Mouse (Mus musculus) lung, embryonic 14.5 days (tissue): ENCODE data around the gene Ube2d2b. TPM values are rescaled to one million over a fixed set of nuclear protein-coding genes. Genes with fewer than 3 reads are reported as not detected.

Experiments
- ATAC-seq: fragments of 200-750 bp; cut with Nextera tagmentation; 2 replicates; pipeline ENCODE4 v1.8.0; 2017; ENCODE audit warnings: mild to moderate bottlenecking, moderate TSS enrichment, moderate library complexity; ENCODE audit not compliant: insufficient read depth
- DNase-seq: peaks from one replicate; pipeline ENCODE4 v3.0.0-alpha.2; 2015
- H3K27ac ChIP-seq: fragments of 300-500 bp; sonication (generic); 2 replicates; pipeline ENCODE4 v1.5.1; 2014; ENCODE audit warnings: low read depth, mild to moderate bottlenecking, moderate library complexity
- H3K27me3 ChIP-seq: fragments of 300-500 bp; sonication (generic); 2 replicates; pipeline ENCODE4 v1.6.1; 2014; ENCODE audit warnings: low read length, control low read depth; ENCODE audit not compliant: insufficient read depth
- H3K36me3 ChIP-seq: fragments of 300-500 bp; sonication (generic); 2 replicates; pipeline ENCODE4 v1.6.1; 2014; ENCODE audit warnings: control low read depth; ENCODE audit not compliant: insufficient read depth
- H3K4me1 ChIP-seq: fragments of 300-500 bp; sonication (generic); 2 replicates; pipeline ENCODE4 v1.6.1; 2014; ENCODE audit warnings: antibody characterized with exemption, control low read depth; ENCODE audit not compliant: insufficient read depth
- H3K4me2 ChIP-seq: fragments of 300-500 bp; sonication (generic); 2 replicates; pipeline ENCODE4 v1.6.1; 2014; ENCODE audit warnings: mild to moderate bottlenecking
- H3K4me3 ChIP-seq: fragments of 300-500 bp; sonication (generic); 2 replicates; pipeline ENCODE4 v1.5.1; 2014; ENCODE audit warnings: low read depth, low read length
- H3K9ac ChIP-seq: fragments of 300-500 bp; sonication (generic); 2 replicates; pipeline ENCODE4 v1.6.1; 2014
- H3K9me3 ChIP-seq: fragments of 300-500 bp; sonication (generic); 2 replicates; pipeline ENCODE4 v1.6.1; 2016; ENCODE audit warnings: low read depth, low read length, control low read depth
- CTCF ChIP-seq: IDR thresholded peaks from 2 replicates; pipeline ENCODE4 v1.5.1; 2016; ENCODE audit warnings: antibody characterized with exemption, low read depth
- WGBS: fragments of 180-500 bp; shearing (Covaris S2); extraction: QIAGEN DNeasy Blood & Tissue Kit; methylation state at CpG from one replicate; pipeline ENCODE4 v1.1.7; 2014; 5-methylcytosine and 5-hydroxymethylcytosine counted together
- polyA plus RNA-seq: library from polyadenylated mRNA; unstranded; fragments of >200 nt; fragmentation: Nextera tagmentation; extraction: Ambion mirVana; gene quantifications from 2 replicates; pipeline ENCODE4 v1.2.1, GENCODE M21; 2014

Ube2d2b gene
- polyA plus RNA-seq, 1 experiment from 2014 or later: 0.11 TPM

DNA sequence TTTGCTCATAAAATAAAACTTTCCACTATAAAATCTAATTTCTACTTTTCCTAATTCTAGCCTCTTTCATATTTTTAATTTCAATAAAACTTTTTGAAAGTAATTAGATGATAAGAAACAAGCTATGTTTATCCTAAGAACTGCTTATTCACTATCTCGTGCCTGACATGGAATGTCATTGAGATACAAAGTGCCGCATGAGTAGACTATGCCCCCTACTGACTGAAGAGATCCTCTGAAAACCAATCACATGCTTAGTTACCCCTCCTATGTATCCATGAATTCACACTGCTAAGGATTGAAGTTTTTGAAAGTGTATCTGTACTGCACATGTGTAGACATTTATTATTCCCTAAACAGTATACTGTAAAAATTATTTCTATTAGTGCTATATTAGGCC is 36.0 kb upstream of the Ube2d2b start:
- WGBS: 17% methylated on average over 2 of the region's 2 CpGs
- Histone ChIP-seq H3K4me1 (0 out of 2 replicates have a peak, but pooled peaks cover 2% of the 10 kb centered on the region), H3K4me3 (no peak overlapping the region), H3K36me3 (peaks cover 22% of the 10 kb centered on the region), H3K4me2 (no peak overlapping the region), H3K9ac (no peak overlapping the region), H3K9me3 (no peaks in the 10 kb centered on the region), H3K27me3 (no peaks in the 10 kb centered on the region), H3K27ac (no peak overlapping the region)
- peak; percentile 55 for TF ChIP-seq CTCF
- no peak; the same call in 1 of the 2 replicates for ATAC-seq
- peak; percentile 62 for DNase-seq

GRCm38 (mm10) chr5:107798290-107798689 is 31.6 kb upstream of the Ube2d2b start:
- no peak for TF ChIP-seq CTCF
- H3K27ac ChIP-seq: no peak overlapping the region
- no peak for ATAC-seq

DNA sequence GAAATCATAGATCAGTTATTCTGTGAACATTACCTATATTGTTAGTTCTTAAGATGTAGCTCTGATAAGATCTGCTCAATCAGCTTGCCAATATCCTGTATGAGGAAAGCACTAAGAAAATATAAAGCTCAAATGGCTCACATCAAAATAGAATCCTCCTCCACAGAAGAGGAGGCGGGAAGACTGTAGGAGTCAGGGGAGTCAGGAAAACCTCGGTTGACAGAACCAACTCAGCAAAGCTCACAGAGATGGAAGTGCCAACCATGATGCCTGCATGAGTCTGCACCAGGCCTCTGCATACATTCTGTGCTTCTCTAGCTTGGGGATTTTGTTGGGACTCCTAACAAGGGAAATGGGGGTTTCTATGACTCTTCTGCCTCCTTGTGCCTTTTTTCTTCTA is 28.7 kb upstream of the Ube2d2b start:
- no peak for ATAC-seq
- Histone ChIP-seq H3K27ac (no peak overlapping the region), H3K36me3 (peaks cover 20% of the 10 kb centered on the region), H3K4me1 (no peaks in the 10 kb centered on the region), H3K9ac (no peak overlapping the region), H3K9me3 (no peaks in the 10 kb centered on the region), H3K27me3 (no peaks in the 10 kb centered on the region), H3K4me3 (no peak overlapping the region), H3K4me2 (no peak overlapping the region)
- DNase-seq: no peak
- no peak for TF ChIP-seq CTCF
- 81% methylated on average over 2 of the region's 2 CpGs for WGBS

More at GRCm38 (mm10) chr5:107798290-107798689, 31.6 kb upstream of the Ube2d2b start:
- H3K4me2 ChIP-seq: no peak overlapping the region
- no peak overlapping the region for H3K4me3 ChIP-seq
- WGBS: 89% methylated on average over 6 of the region's 6 CpGs
- peaks cover 27% of the 10 kb centered on the region for H3K36me3 ChIP-seq
- H3K27me3 ChIP-seq: no peaks in the 10 kb centered on the region
- H3K4me1 ChIP-seq: 0 out of 2 replicates have a peak, but pooled peaks cover 2% of the 10 kb centered on the region
- H3K9ac ChIP-seq: no peak overlapping the region
- no peak for DNase-seq
- H3K9me3 ChIP-seq: no peaks in the 10 kb centered on the region

GRCm38 (mm10) chr5:107802621-107803020 is 27.3 kb upstream of the Ube2d2b start:
- Histone ChIP-seq H3K36me3 (peaks cover 10% of the 10 kb centered on the region), H3K4me3 (no peak overlapping the region), H3K4me2 (no peak overlapping the region), H3K27me3 (no peaks in the 10 kb centered on the region), H3K9ac (no peak overlapping the region), H3K9me3 (no peaks in the 10 kb centered on the region), H3K4me1 (no peaks in the 10 kb centered on the region), H3K27ac (no peak overlapping the region)
- DNase-seq: no peak
- no peak for TF ChIP-seq CTCF
- ATAC-seq: no peak

DNA sequence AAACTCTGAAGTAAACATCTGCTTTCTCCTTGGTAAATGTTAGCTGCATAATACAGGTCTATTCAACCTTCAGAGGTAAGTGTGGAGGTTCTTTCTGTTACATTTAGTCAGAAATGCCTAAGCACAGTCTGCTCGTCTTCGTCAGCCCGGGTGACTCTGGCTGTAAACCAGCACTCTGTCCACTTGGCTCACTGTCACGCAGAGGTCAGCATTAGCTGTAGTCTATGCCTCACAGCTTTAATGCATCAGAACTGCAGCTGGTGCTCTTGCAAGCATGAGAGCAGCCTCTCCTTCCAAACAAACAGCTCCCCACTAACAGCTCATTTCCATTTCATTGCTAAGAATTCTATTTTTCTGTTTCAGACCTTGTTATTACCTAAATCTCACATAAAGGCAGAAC is 22.4 kb upstream of the Ube2d2b start:
- no peaks in the 10 kb centered on the region for H3K4me1 ChIP-seq
- ATAC-seq (no peak), DNase-seq (peak; percentile 83)
- TF ChIP-seq CTCF: no peak
- H3K27me3 ChIP-seq: no peaks in the 10 kb centered on the region
- H3K4me2 ChIP-seq: no peak overlapping the region
- WGBS: 58% methylated on average over 4 of the region's 4 CpGs
- no peak overlapping the region for H3K27ac ChIP-seq
- no peak overlapping the region for H3K9ac ChIP-seq
- peaks cover 18% of the 10 kb centered on the region; the same call in 1 of the 2 replicates for H3K36me3 ChIP-seq
- no peak overlapping the region for H3K4me3 ChIP-seq
- H3K9me3 ChIP-seq: no peaks in the 10 kb centered on the region

DNA sequence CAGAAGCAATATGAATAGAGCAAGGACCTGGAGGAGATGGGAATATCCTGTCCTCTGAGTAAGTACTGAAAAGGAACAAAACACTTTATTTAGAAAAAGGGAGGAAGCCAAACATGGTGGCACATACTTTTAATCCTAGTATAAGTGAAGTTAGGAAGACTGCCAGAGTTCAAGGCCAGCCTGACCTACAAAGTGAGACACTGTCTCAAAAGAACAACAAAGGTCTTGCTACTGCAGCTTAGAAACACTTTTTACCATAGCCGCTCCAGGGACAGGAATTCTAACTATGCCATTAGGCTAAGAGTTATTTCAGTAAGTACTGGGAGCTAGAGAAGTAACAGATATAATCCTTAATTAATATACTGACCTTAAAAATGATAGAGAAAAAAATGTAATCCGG is 15.2 kb upstream of the Ube2d2b start:
- Histone ChIP-seq H3K4me3 (no peak overlapping the region), H3K9me3 (no peaks in the 10 kb centered on the region), H3K4me1 (no peaks in the 10 kb centered on the region), H3K27me3 (no peaks in the 10 kb centered on the region), H3K4me2 (no peak overlapping the region), H3K36me3 (peaks cover 58% of the 10 kb centered on the region), H3K9ac (no peak overlapping the region), H3K27ac (no peak overlapping the region)
- ATAC-seq (no peak), DNase-seq (no peak)
- TF ChIP-seq CTCF: no peak
- 81% methylated on average over 2 of the region's 2 CpGs for WGBS

GRCm38 (mm10) chr5:107822521-107822920 is 7.4 kb upstream of the Ube2d2b start:
- Histone ChIP-seq H3K27me3 (no peaks in the 10 kb centered on the region), H3K4me3 (no peak overlapping the region), H3K9ac (no peak overlapping the region), H3K36me3 (0 out of 2 replicates have a peak, but pooled peaks cover 7% of the 10 kb centered on the region), H3K27ac (no peak overlapping the region), H3K9me3 (no peaks in the 10 kb centered on the region), H3K4me2 (no peak overlapping the region), H3K4me1 (no peaks in the 10 kb centered on the region)
- DNase-seq: no peak
- TF ChIP-seq CTCF: no peak
- 83% methylated on average over 1 of the region's 1 CpGs for WGBS
- ATAC-seq: no peak

- WGBS: 83% methylated on average over 3 of the region's 3 CpGs
- no peak overlapping the region for H3K9ac ChIP-seq
- H3K36me3 ChIP-seq: peaks cover 4% of the 10 kb centered on the region; the same call in 1 of the 2 replicates
- no peak overlapping the region for H3K4me3 ChIP-seq
- DNase-seq (no peak), ATAC-seq (no peak)
- H3K27ac ChIP-seq: no peak overlapping the region
- no peak for TF ChIP-seq CTCF
- H3K9me3 ChIP-seq: 0 out of 2 replicates have a peak, but pooled peaks cover 5% of the 10 kb centered on the region
- peaks cover 10% of the 10 kb centered on the region; the same call in 1 of the 2 replicates for H3K4me1 ChIP-seq
- H3K27me3 ChIP-seq: no peaks in the 10 kb centered on the region
- H3K4me2 ChIP-seq: no peak overlapping the region
Measured at GRCm38 (mm10) chr5:107831351-107831750, 1.5 kb downstream of the Ube2d2b start.
